Mouse (Mus musculus) liver, embryonic 13.5 days (tissue): Measurements from ENCODE around the gene Tubd1. TPM values are rescaled to one million over a fixed set of nuclear protein-coding genes. Genes with fewer than 3 reads are reported as not detected.

Experiments used
- microRNA counts: library from miRNA; unstranded; fragments of <30 nt; microRNA quantifications from one replicate; lab custom pipeline; 2016
- microRNA-seq: library from miRNA; unstranded; fragments of <30 nt; microRNA quantifications from one replicate; pipeline ENCODE4, GENCODE M21; 2016
- polyA plus RNA-seq: library from polyadenylated mRNA; unstranded; fragments of >200 nt; fragmentation: Nextera tagmentation; extraction: Ambion mirVana; gene quantifications from 2 replicates; pipeline ENCODE4 v1.2.1, GENCODE M21; 2015

Tubd1 gene
- polyA plus RNA-seq, 1 experiment from 2014 or later: 13.6 TPM

MicroRNA genes within 50 kb of the gene (microRNA counts, 519-probe panel; counts per million panel counts)
- microRNA mmu-miR-21 (lab: Ali Mortazavi, UCI): 5,753 counts per million, percentile 70 among the panel's probes with 10 or more counts

Small RNA genes lying within 50 kb of the gene (microRNA-seq; reads per million reads assigned to microRNA genes)
- gene Mir21a: 29,282 reads per million, percentile 99 among the genes with 10 or more reads in this experiment

Other genes starting within 250 kb of the Tubd1 start
- 2.9 and 3.6 TPM in 2 replicates for gene Med13, start 187.4 kb upstream of the Tubd1 start, polyA plus RNA-seq
- 17.8 and 22.6 TPM in 2 replicates for gene Rnft1, start 60.3 kb upstream of the Tubd1 start, polyA plus RNA-seq
- gene Rps6kb1, start 186 bp upstream of the Tubd1 start, polyA plus RNA-seq: 30.5 and 34.4 TPM in 2 replicates
- gene Vmp1, start 138.8 kb downstream of the Tubd1 start, polyA plus RNA-seq: 89.2 and 103 TPM in 2 replicates
- 23.0 and 23.3 TPM in 2 replicates for gene Ptrh2, start 139.0 kb downstream of the Tubd1 start, polyA plus RNA-seq
- gene Cltc, start 212.6 kb downstream of the Tubd1 start, polyA plus RNA-seq: 80.0 and 104 TPM in 2 replicates